Mouse (Mus musculus) megakaryocyte-erythroid progenitor cell, adult 5-6 weeks (primary cell): ENCODE measurements around the gene Fam53b. TPM values are rescaled to one million over a fixed set of nuclear protein-coding genes. Genes with fewer than 3 reads are reported as not detected.

Experiments used
- ATAC-seq: replicated peaks from 2 replicates; pipeline ENCODE4 v1.8.0; 2016; ENCODE audit warnings: mild to moderate bottlenecking, inconsistent platforms; ENCODE audit not compliant: severe bottlenecking, poor library complexity, low FRiP score, low TSS enrichment
- total RNA-seq, 2 experiments: library from RNA; stranded (forward) in 1 of 2; stranded (reverse) in 1 of 2; fragments of 200-1000, 215-1000 nt in 1 of 2; fragments of >200 nt in 1 of 2; fragmentation: Nextera tagmentation in 1 of 2; gene quantifications; 2 replicates each; pipeline ENCODE4 v1.2.3; 2014 to 2017

The Fam53b gene
- total RNA-seq, 2 experiments from 2014 or later, result 21.2 to 61.6 TPM

DNA sequence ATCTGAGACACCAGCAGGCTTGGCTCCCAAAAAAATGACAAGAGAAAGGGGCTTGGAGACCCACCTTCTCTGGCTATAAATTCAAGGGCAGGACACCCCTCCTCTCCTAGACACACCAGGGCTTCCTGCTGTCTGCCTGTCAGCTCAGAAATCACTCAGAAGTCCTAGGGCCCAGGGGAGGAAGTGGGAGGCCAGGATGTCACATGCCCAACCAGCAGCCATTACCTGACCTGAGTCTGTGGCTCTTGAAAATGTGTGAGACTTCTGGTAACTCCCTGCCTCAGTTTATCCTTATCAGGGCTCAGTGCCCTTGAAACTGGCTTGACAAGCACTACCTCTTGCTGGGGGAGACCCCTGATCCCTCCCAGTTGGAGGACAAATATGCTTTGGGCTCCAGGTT lies 114.0 kb downstream of the Fam53b start:
- ATAC-seq, result no peak

DNA sequence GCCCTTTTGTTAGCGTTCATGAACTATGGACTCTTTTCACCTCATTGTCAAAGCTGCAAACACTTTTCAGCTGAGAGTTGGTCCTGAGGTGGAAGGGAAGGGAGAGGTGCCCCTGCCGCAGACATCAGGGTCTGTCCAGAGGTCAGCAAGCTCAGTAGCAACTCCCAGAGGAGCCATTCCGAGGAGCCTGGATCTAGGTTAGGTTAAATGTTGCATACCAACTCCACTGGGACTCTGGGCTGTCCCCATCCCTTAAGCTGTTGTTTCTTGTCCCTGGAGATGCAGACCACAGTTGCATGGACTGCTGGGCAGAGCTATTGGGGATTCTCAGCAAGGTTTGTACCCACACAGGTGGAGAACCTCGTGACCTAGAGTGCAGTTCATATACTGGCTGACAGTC lies 114.5 kb downstream of the Fam53b start:
- no peak for ATAC-seq

GRCm38 (mm10) chr7:132698737-132699136 lies 114.9 kb downstream of the Fam53b start:
- no peak for ATAC-seq

DNA sequence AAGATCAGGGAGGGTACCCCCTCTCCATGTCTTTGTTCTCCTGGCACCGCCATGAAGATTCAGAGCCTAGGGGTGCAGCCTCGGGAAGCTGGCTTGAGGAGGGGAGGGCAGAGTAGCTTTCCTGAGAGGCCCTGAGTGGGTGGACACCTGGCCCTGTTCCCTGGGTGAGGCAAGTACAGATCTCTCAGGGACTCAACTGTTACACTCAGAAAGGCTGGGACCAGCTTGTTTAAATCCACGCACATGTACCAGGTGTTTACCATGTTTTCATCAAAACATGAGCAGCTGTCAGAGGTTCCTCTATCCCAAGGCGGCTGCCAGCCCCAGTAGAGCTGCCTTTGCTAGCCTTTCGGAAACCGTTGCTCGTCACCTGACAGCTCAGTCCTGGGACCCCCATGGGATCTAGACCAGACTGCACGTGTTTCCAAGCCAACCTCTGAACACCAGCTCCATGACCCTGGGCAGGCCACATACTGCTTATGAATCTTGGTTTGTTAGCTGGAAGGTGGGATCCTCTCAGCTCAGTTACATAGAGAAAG lies 116.4 kb downstream of the Fam53b start:
- ATAC-seq, result no peak

DNA sequence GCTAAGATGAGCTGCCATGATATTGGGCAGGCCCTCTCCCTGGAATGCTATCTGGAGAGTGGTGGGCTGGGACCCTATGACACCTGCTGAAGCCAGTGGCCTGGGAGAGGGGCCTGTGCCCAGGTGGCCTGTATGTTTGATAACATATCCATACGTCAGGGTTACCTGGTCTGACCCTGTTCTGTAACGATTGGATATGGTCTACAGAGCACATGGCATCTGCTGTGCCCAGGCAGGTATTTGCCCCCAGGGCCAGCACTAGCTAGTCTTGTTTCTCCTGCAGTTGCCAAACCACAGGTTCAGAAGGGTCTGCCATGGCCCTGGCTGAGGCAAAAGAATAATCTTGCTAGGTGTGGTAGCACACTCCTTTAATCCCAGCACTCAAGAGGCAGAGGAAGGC lies 120.1 kb downstream of the Fam53b start:
- ATAC-seq, result no peak

GRCm38 (mm10) chr7:132692719-132693118 lies 121.0 kb downstream of the Fam53b start:
- no peak for ATAC-seq

DNA sequence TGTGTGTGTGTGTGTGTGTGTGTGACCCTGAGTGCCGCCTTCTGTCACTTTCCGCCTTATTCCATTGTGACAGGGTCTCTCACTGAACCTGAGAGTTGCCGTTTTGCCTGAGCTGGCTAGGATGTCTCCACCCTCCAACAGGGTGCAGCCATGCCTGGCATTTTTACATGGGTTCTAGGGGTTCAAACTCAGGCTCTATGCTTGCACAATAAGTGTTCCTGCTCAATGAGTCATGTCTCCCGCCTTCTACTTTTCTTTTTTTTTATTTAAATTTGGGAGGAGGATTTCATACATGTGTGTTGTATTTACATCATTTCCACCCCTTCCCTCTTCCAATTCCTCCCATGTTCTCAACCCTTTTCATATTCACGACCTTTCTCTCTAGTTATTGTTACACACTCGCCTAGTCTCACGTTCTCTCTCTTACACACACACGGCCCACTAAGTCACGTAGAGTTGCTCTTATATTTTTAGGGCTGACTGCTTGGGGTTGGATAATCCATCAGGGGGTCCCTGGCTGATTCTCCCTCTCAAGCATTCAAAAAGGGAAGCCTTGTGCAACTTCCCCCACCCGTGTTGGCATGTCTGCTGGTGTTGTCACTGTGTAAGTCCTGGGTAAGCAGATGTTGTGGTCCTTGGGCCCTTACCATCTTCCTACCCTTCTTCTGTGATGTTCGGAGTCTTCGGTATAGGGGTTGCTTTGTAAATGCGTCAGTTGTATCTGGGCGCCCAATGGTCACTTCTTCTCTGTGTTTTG lies 122.8 kb downstream of the Fam53b start:
- no peak for ATAC-seq

GRCm38 (mm10) chr7:132689722-132690121 lies 124.0 kb downstream of the Fam53b start:
- ATAC-seq, result no peak

DNA sequence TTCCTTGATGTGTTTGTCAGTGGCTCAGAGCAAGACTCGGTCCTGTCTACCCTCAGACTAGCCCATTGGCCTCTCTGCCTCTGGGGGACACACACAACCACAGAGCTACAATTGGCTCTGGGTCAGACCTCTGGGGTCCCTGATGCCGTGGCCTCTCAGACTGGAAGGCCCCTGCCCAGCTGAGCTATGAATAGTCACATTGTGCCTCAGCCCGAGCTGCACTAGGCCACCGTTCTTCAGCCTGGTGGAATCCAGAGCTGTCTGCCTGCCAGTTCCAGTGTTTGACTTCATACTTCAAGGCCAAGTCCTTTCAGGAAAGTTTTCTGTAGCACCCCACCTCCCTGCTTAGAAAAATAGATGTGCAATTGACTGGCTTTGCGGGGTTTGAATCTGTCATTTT lies 125.0 kb downstream of the Fam53b start:
- no peak for ATAC-seq

- no peak for ATAC-seq
Observed at GRCm38 (mm10) chr7:132687897-132688296, 125.8 kb downstream of the Fam53b start.

GRCm38 (mm10) chr7:132686515-132686914 lies 127.2 kb downstream of the Fam53b start:
- peak; percentile 84 for ATAC-seq

GRCm38 (mm10) chr7:132683923-132684322 lies 129.8 kb downstream of the Fam53b start:
- no peak for ATAC-seq

GRCm38 (mm10) chr7:132682901-132683300 lies 130.8 kb downstream of the Fam53b start:
- ATAC-seq, result no peak

GRCm38 (mm10) chr7:132682336-132682735 lies 131.3 kb downstream of the Fam53b start:
- ATAC-seq, result no peak

- no peak for ATAC-seq
Observed at GRCm38 (mm10) chr7:132681831-132682230, 131.9 kb downstream of the Fam53b start.

- no peak for ATAC-seq
Observed at GRCm38 (mm10) chr7:132681296-132681695, 132.4 kb downstream of the Fam53b start.

GRCm38 (mm10) chr7:132679549-132679948 lies 134.1 kb downstream of the Fam53b start:
- peak; percentile 20; the same call in 1 of the 2 replicates for ATAC-seq

DNA sequence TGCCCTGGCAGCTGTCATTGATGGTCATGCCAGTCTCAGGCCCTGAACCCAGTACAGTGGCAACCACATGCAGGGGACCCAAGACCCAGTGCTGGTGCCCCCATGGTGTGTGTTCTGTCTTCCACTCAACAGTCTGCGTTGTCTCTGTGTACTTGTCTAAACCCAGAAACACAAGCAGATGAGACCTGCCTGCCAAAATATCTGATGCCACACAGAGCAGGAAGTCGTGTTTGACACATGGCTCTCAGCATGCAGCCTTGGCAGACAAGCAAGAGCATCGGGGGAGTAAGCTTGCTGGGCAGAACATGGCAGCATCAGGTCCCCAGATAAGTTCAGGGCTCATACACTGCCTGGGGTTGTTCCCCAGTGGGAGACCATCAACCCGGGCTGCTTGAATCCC lies 134.6 kb downstream of the Fam53b start:
- ATAC-seq, result peak; percentile 23; the same call in 1 of the 2 replicates

DNA sequence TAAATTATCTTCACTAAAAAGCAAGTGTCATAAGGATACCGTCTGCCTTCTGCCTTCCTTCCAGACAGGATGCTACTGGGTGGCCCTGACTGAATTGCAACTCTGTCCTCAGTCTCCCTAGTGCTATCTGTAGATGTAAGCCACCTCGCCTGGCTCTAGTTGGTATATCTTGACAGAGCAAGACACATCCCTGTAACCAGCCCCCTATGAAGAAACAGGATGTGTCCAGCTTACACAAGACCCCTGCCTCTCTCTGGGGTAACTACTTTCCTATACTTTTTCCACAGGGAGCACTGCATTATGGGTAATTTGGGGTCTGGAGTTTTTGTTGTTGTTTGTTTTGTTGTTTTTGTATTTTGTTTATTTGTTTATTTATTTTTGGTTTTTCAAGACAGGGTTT lies 137.8 kb downstream of the Fam53b start:
- ATAC-seq, result no peak

DNA sequence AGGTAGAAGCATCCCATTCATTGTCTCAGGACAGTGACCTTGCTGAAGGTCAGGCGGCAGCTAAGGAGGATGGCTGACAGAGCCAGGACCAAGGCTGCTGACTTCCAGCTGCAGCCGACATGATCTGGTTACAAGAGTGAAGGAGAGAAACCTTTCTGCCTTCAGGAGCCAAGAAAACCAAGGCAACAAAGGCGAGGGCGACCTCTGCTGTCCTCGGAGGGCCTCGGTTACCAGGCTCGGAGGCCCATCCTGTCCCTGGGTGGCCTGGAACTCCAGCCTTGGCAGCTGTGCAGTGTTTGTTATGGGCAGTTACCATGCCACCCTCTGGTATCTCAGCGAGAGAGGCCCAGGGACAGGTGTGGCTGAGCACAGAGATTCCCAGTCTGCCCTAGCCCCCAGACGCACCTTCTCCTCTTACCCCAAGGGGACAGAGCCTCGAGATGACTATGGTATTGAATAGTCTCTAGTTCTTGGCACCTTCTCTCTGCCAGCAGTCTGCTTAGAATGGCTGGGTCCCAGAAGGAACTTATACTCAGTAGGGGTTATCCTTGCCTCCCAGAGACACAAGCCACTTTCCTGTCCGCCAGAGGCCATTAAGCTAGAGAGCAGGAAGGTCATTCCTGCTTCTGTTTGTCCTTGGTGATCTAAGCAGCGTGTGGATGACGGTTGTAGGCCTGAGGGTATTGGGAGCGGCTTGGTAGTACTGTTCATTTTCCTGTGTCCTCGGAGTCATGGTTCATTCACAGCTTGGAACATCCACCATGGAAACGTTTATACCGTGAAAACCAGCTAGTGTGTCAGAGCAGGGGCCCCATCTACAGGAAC lies 139.5 kb downstream of the Fam53b start:
- ATAC-seq, result 0 out of 2 replicates have a peak, but pooled peaks have one; percentile 8
